Mouse (Mus musculus) MEL (cell line): Measurements from ENCODE around the gene Gzmm. TPM values are rescaled to one million over a fixed set of nuclear protein-coding genes. Genes with fewer than 3 reads are reported as not detected.

Experiments
- DNase-seq: peaks from one replicate; pipeline ENCODE4 v3.0.0; 2011; ENCODE audit warnings: low read depth, low spot score
- H3K27ac ChIP-seq: 2 replicates; pipeline ENCODE4 v1.5.1; 2012; ENCODE audit warnings: low read depth, mild to moderate bottlenecking, control low read depth, low read length, moderate library complexity; ENCODE audit not compliant: control insufficient read depth
- H3K27me3 ChIP-seq, 2 experiments: fragments of 150-350 bp in 1 of 2; sonication (generic) in 1 of 2; 2 replicates each; pipeline ENCODE4 v1.6.1; 2012; ENCODE audit warnings: low read length in 2 of 2, mild to moderate bottlenecking in 2 of 2, improper control_type of control experiment in 1 of 2, moderate library complexity in 1 of 2; ENCODE audit not compliant: insufficient read depth in 2 of 2, control insufficient read depth in 1 of 2
- H3K36me3 ChIP-seq, 2 experiments: 2 replicates each; pipeline ENCODE4 v1.6.1; 2012 to 2014; ENCODE audit warnings: low read length in 2 of 2, improper control_type of control experiment in 1 of 2, inconsistent platforms in 1 of 2, mild to moderate bottlenecking in 1 of 2; ENCODE audit not compliant: insufficient read depth in 2 of 2, control insufficient read depth in 1 of 2
- H3K4me1 ChIP-seq, 2 experiments: fragments of 150-350 bp in 1 of 2; sonication (generic) in 1 of 2; 2 replicates each; pipeline ENCODE4 v1.6.1; 2012; ENCODE audit warnings: low read length in 2 of 2, improper control_type of control experiment in 1 of 2, mild to moderate bottlenecking in 1 of 2; ENCODE audit not compliant: insufficient read depth in 2 of 2, control insufficient read depth in 1 of 2
- H3K4me3 ChIP-seq, 2 experiments: fragments of 150-350 bp in 1 of 2; sonication (generic) in 1 of 2; 2 replicates each; pipeline ENCODE4 v1.5.1; 2012; ENCODE audit warnings: low read depth in 2 of 2, low read length in 2 of 2, mild to moderate bottlenecking in 2 of 2, moderate library complexity in 2 of 2, control low read depth in 1 of 2, improper control_type of control experiment in 1 of 2; ENCODE audit not compliant: control insufficient read depth in 1 of 2, insufficient read depth in 1 of 2
- H3K79me2 ChIP-seq: 2 replicates; pipeline ENCODE4 v1.6.1; 2012; ENCODE audit warnings: mild to moderate bottlenecking, low read length, moderate library complexity; ENCODE audit not compliant: control insufficient read depth, poor library complexity, insufficient read depth
- H3K9ac ChIP-seq: 2 replicates; pipeline ENCODE4 v1.6.1; 2012; ENCODE audit warnings: low read depth, mild to moderate bottlenecking, control low read depth, low read length, moderate library complexity; ENCODE audit not compliant: control insufficient read depth, poor library complexity, severe bottlenecking
- H3K9me3 ChIP-seq: fragments of 150-350 bp; sonication (generic); replicated peaks from 2 replicates; pipeline ENCODE4 v1.6.1; 2012; ENCODE audit warnings: mild to moderate bottlenecking, low read length, improper control_type of control experiment, moderate library complexity; ENCODE audit not compliant: insufficient read depth
- CHD2 ChIP-seq: IDR thresholded peaks from 2 replicates; pipeline ENCODE4 v1.6.1; 2011; ENCODE audit warnings: low read length, improper control_type of control experiment
- GABPA ChIP-seq: IDR thresholded peaks from 2 replicates; pipeline ENCODE4 v1.6.1; 2012; ENCODE audit warnings: low read depth, mild to moderate bottlenecking, inconsistent platforms, low read length, improper control_type of control experiment, moderate library complexity
- KAT2A ChIP-seq: conservative IDR thresholded peaks from 2 replicates; pipeline ENCODE4 v1.6.1; 2012; ENCODE audit warnings: low read depth, low read length, improper control_type of control experiment, inconsistent platforms
- MEF2A ChIP-seq: IDR thresholded peaks from 2 replicates; pipeline ENCODE4 v1.6.1; 2014; ENCODE audit warnings: low read depth, mild to moderate bottlenecking, inconsistent platforms, low read length, improper control_type of control experiment; ENCODE audit not compliant: poor library complexity, insufficient replicate concordance, severe bottlenecking; ENCODE audit errors: extremely low read depth
- NRF1 ChIP-seq: IDR thresholded peaks from 2 replicates; pipeline ENCODE4 v1.6.1; 2014; ENCODE audit warnings: low read depth, mild to moderate bottlenecking, inconsistent platforms, low read length, improper control_type of control experiment, moderate library complexity; ENCODE audit not compliant: poor library complexity, insufficient read depth, severe bottlenecking
- POLR2AphosphoS2 ChIP-seq: IDR thresholded peaks from 2 replicates; pipeline ENCODE4 v1.6.1; 2011; ENCODE audit warnings: low read length, improper control_type of control experiment
- RAD21 ChIP-seq: IDR thresholded peaks from 2 replicates; pipeline ENCODE4 v1.6.1; 2011; ENCODE audit warnings: mild to moderate bottlenecking, low read depth, low read length, improper control_type of control experiment
- SIN3A ChIP-seq: IDR thresholded peaks from 2 replicates; pipeline ENCODE4 v1.6.1; 2012; ENCODE audit warnings: low read length, improper control_type of control experiment, inconsistent platforms
- SMC3 ChIP-seq: IDR thresholded peaks from 2 replicates; pipeline ENCODE4 v1.6.1; 2011; ENCODE audit warnings: low read depth, low read length, improper control_type of control experiment
- TAL1 ChIP-seq: IDR thresholded peaks from 2 replicates; pipeline ENCODE4 v1.6.1; 2012; ENCODE audit warnings: mild to moderate bottlenecking, inconsistent platforms, low read length, moderate library complexity, mixed read lengths
- UBTF ChIP-seq: IDR thresholded peaks from 2 replicates; pipeline ENCODE4 v1.6.1; 2012; ENCODE audit warnings: low read depth, mild to moderate bottlenecking, inconsistent platforms, low read length, improper control_type of control experiment, moderate library complexity, borderline replicate concordance; ENCODE audit not compliant: insufficient read depth
- ZC3H11A ChIP-seq: IDR thresholded peaks from 2 replicates; pipeline ENCODE4 v1.6.1; 2012; ENCODE audit warnings: low read depth, mild to moderate bottlenecking, inconsistent platforms, low read length, improper control_type of control experiment
- ZNF384 ChIP-seq: IDR thresholded peaks from 2 replicates; pipeline ENCODE4 v1.6.1; 2012; ENCODE audit warnings: low read depth, mild to moderate bottlenecking, inconsistent platforms, low read length, improper control_type of control experiment
- polyA plus RNA-seq, 2 experiments: library from polyadenylated mRNA; stranded (reverse) in 1 of 2; unstranded in 1 of 2; fragments of >175 nt in 1 of 2; fragments of >200 nt in 1 of 2; gene quantifications; 2 replicates each; pipeline versions ENCODE4 v1.2.1 to v1.2.4; 2012; ENCODE audit warnings: low replicate concordance in 2 of 2, low read depth in 1 of 2; ENCODE audit not compliant: insufficient read length in 2 of 2, insufficient read depth in 1 of 2, missing spikeins in 1 of 2
- total RNA-seq: library from RNA; depleted of rRNA; stranded (reverse); fragments of 300-350 nt; gene quantifications from 2 replicates; pipeline ENCODE4 v1.2.3, GENCODE M21; 2012

The Gzmm gene
- total and polyA plus RNA-seq, 3 experiments, result 2.3 to 2.5 TPM; not detected in 1

- H3K27me3 ChIP-seq, result peaks cover 0 to 2% of the 10 kb centered on the region in 2 experiments; a peak in 2 of 4 replicates
Measured at GRCm38 (mm10) chr10:79716254-79716987, 27.6 kb downstream of the Gzmm start, which contains the start of gene Hcn2. Gene Hcn2, plus strand, starts transcription at chr10:79716634.

DNA sequence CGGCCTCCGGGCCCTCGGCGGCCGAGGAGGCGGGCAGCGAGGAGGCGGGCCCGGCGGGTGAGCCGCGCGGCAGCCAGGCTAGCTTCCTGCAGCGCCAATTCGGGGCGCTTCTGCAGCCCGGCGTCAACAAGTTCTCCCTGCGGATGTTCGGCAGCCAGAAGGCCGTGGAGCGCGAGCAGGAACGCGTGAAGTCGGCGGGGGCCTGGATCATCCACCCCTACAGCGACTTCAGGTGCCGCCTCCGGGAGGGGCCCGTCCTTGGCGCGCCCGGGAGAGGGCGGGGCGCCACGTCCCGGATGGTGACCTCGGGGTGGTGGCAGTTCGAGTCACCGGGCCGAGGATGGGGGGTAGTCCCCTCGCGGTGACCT lies 28.2 kb downstream of the Gzmm start:
- Histone ChIP-seq H3K9me3 (no peaks in the 10 kb centered on the region), H3K4me3 (peak overlapping the region; percentile 54 to 63; a peak in 3 of 4 replicates), H3K36me3 (peaks cover 0 to 6% of the 10 kb centered on the region in 2 experiments; a peak in 2 of 4 replicates), H3K27me3 (peaks cover 0 to 2% of the 10 kb centered on the region in 2 experiments; a peak in 2 of 4 replicates), H3K79me2 (no peaks in the 10 kb centered on the region), H3K27ac (no peak overlapping the region), H3K9ac (peak overlapping the region; percentile 56), H3K4me1 (peaks cover 0 to 8% of the 10 kb centered on the region in 2 experiments; a peak in 2 of 4 replicates)
- DNase-seq, result peak; percentile 48
- no peak for TF ChIP-seq ZC3H11A
- no peak for TF ChIP-seq SIN3A

More at GRCm38 (mm10) chr10:79716254-79716987, 27.6 kb downstream of the Gzmm start, which contains the start of gene Hcn2:
- DNase-seq, result no peak
- Histone ChIP-seq H3K4me3 (peak within 1 kb of the TSS; percentile 54 to 63; a peak in 3 of 4 replicates), H3K36me3 (peaks cover 0 to 6% of the 10 kb centered on the region in 2 experiments; a peak in 2 of 4 replicates), H3K9ac (peak within 1 kb of the TSS; percentile 56), H3K9me3 (no peaks in the 10 kb centered on the region), H3K79me2 (no peaks in the 10 kb centered on the region), H3K27ac (no peak within 1 kb of the TSS)
- TF ChIP-seq MEF2A (no peak), GABPA (no peak), ZNF384 (no peak), CHD2 (no peak), KAT2A (no peak), NRF1 (no peak), TAL1 (no peak), UBTF (no peak), POLR2AphosphoS2 (no peak), SIN3A (no peak), SMC3 (no peak), RAD21 (no peak)
- TF ChIP-seq, all 39 proteins: peak for 0
- H3K4me1 ChIP-seq, result peaks cover 0 to 9% of the 10 kb centered on the region in 2 experiments; a peak in 2 of 4 replicates
